Mouse (Mus musculus): ENCODE measurements around the gene Csnk2b.
A peak's percentile ranks its signal among the peaks of the same experiment; 100 is the strongest.

Csnk2b gene

DNA sequence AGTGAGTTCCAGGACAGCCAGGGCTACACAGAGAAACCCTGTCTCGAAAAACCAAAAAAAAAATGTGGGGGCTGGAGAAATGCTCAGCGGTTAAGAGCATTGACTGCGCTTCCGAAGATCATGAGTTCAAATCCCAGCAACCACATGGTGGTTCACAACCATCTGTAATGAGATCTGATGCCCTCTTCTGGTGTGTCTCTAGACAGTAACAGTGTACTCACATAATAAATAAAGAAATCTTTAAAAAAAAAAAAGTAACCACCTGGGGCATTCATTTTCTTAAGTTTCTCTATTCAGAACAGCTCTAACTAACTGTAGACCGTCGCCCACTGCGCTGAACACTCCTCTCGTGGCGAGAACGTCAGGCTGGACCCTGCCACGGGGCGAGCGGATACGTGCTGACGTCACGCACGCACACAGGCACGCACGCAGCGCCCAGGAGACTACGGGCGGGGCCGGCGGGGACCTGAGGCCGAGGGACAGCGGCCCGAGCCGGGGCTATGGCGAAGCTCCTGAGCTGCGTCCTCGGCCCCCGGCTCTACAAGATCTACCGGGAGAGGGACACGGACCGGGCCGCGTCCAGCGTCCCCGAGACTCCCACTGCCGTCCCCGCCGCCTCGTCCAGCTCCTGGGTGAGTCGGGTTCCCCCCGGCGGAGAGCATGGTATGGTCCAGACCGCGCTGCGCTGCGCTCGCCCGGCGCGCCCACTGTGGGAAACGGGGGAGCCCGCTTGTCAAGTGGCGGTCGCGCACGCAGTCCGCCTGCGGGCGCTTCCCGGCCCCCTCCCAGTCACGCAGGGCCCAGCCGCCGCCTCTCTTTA, 32.8 kb downstream of the Csnk2b start, which contains the start of gene Abhd16a:
TSS of gene Abhd16a (plus strand) at position 439 of the 820 bp plus-strand sequence.
- DNase-seq (ENCODE audit: low spot score in 2 of 2), result peak; percentile 87 to 91

DNA sequence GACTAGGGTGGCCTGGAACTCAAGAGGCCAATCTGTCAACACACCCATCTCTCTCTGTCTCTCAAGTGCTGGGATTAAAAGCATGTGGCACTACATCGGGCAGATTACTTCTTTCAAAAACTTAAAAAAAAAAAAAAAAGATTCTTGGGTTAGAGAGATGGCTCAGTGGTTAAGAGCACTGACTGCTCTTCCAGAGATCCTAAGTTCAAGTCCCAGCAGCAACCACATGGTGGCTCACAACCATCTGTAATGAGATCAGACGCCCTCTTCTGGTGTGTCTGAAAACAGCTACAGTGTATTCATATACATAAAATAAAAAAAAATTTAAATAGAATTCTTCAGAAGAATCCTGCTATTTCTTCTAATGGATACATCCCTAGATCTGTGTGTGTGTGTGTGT, 33.7 kb downstream of the Csnk2b start:
- no peak for DNase-seq (ENCODE audit: low spot score in 2 of 2)

DNA sequence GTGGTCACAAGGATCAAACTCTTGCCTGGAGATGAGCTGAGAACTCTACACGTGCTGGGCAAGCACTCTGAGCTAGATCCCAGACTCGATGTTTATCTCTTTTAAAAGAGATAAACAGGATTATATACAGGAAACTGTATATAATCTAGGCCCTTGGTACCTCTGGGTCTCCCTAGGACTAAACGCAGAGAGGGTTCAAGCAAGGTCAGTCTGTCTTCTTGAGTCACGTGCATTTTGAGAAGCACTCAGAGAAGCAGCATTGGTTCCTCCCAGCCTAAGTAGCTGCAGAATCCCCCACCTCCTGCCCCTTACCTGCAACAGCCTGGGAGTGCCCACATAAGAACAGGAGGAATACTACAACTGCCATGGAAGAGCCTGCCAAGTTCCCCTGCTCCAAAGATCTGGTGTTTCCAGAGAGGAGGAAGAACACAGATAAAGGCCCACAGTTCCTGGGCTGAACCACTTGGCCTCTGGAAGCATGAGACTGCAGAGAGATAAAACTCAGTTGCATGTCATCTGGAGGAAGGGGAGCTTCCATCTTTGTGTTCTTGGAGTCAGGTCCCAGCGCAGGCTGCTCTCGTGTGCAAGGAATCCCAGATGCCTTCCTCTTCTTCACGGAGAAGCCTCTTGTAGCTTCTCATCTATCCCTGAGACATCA, 36.5 kb downstream of the Csnk2b start, which contains the start of gene Ly6g6f:
TSS of gene Ly6g6f (minus strand) at position 403 of the 658 bp plus-strand sequence.
- DNase-seq (ENCODE audit: low spot score in 2 of 2), result no peak

DNA sequence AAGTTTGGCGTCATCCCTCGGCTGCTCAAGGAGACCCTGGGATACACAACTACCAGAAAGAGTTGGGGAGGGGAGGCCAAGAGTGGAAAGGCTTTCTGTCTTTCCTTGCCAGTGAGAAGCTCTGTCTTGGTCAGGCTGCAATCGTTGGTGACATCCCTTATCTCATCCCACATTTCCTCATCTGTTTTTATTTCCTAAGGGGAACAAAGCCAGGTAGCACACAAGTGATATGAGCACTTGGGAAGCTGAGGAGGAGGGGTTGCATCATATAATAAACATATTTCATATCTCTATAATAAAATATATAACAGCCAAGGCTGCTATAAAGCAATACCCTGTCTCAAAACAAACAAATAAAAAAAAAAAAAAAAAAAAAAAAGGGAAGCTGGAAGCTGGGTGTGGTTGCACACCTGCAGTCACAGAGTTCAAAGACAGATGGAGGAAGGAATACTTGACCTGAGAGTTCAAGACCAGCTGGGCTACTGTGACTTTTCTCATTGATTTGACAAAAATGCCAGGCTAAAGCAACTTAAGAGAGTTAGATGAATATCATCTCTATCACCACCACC, 37.8 kb downstream of the Csnk2b start:
- no peak for DNase-seq (ENCODE audit: low spot score in 2 of 2)

DNA sequence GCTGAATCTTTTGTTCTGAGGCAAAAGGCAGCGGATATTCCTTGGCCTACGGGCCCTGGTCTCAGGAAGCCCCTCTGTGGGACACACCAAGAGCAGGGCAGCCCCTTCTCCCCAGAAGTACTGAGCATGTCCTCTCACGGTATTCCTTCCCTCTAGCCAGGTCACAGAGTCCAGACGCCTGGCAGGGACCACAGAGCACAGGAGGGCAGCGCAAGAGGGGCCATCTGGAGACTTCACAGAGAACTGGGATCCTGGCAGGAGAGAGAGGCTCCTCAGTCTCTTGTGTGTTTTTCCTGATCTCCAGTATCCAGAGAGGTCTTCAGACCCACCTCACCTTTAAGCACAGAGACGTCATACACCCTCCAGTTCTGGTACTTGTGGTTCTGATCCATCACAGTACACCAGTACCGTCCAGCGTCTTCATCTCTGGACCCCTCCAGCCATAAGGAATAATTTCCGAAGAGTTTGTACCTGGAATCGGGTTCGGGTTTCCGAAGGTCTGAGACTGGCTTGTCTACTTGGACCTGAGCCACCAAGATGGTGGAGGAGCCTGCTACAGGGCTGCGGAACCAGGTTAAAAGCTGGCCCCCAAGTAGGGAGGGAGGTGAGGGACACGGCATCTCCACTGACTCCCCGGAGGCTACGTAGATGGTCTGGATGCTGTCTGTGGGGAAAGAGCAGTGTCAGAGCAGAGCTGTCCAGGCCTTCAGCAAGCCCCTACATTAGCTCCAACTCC, 38.8 kb downstream of the Csnk2b start:
- no peak for DNase-seq (ENCODE audit: low spot score in 2 of 2)

DNA sequence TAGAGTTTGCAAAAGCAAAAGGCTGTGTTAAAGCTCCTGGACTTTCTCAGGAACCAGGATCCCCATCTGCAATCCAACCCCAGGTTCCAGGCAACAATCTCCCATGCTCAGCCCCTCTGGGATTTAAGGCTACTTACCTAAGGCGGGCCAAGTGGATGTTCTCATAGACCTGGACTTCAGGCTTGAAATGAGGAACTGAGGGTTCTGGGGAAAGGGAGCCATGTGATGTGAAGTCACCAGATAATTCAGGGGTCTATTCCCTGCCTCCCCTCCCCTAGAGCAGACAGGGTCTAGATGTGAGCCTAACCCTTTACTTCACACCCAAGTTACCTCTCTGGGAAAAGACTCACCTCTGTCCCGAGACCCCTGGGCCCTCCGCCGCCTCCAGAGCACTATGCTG, 41.1 kb downstream of the Csnk2b start:
- no peak for DNase-seq (ENCODE audit: low spot score in 2 of 2)

DNA sequence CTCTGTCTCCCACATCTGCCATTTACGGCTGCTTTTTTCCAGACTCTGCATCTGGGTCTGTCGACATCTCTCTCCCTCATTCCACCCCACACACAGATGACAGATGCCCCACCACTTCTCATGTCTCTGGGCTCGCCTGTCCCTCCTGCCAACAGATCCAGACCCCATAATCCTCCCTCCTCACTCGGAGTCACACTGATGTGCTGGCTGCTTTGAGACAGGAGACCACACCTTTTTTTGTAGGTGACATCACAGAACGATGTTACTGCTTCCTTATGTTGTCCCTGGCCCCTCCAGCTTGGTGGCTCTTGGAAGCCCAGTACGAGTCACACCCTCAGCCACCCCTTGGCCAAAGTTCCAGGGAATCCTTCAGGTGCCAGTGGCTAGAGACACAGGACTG, 41.6 kb downstream of the Csnk2b start:
- DNase-seq (ENCODE audit: low spot score in 2 of 2), result no peak

DNA sequence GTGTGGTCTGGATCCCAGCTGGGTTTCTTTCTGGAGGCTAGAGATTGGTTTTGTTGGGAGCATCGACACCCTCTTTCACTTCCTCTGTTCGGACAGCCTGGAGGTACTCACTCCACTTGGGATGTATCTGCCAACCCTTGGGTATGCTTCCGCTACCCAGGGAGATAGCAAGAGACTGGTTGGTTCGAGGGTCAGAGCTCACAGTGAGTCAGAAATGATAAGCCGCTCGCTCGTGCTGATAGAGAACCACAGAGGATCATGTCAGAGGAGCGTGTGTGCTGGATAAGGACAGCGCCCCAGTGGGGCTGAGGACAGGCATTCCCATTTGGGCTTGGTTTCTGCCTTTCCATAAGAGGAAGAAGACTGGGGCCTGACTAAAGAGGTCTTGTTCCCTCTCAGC, 42.1 kb downstream of the Csnk2b start:
- no peak for DNase-seq (ENCODE audit: low spot score in 2 of 2)

DNA sequence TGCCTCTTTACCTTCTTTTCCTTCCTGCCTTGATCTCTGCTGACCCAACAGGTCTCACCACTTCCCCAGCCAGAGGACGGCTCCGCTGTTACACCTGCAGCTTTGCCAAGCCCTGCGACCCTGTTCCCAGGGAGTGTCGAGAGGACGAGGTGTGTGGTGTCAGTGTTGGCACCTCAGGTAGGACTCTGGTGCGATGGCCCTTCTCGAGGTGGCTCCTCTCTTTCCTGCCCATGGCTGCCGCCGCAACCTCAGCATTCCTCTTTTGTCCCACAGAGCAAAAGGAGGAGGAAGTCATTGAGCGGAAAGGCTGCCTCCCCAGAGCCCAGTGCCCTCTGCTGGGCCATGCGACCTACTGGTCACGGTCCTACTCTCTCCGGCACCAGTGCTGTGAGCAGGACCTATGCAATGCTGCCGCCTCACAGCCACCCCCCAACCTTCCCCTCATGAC, 44.0 kb downstream of the Csnk2b start, which contains the start of gene Ly6g6d:
TSS of gene Ly6g6d (minus strand) at position 280 of the 448 bp plus-strand sequence.
- DNase-seq (ENCODE audit: low spot score in 2 of 2), result no peak

DNA sequence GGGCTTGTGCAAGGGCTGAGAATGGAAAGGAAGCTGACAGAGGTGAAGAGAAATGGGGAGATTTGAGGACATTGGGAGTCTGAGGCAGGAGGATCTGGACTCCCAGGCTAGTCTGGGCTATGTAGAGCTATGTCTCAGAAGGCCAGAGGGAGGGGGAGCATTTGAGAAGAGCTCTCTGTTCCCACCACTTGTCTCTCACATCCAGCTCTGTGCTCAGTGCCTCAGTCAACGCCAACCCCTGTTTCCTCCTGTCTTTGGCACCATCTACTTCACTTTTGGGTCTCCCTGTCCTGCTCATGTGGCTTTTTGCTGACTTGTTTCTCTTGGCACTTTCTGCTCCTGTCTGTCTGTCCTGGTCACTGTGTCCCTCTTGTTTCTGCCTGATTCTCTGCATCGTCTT, 44.6 kb downstream of the Csnk2b start:
- no peak for DNase-seq (ENCODE audit: low spot score in 2 of 2)

DNA sequence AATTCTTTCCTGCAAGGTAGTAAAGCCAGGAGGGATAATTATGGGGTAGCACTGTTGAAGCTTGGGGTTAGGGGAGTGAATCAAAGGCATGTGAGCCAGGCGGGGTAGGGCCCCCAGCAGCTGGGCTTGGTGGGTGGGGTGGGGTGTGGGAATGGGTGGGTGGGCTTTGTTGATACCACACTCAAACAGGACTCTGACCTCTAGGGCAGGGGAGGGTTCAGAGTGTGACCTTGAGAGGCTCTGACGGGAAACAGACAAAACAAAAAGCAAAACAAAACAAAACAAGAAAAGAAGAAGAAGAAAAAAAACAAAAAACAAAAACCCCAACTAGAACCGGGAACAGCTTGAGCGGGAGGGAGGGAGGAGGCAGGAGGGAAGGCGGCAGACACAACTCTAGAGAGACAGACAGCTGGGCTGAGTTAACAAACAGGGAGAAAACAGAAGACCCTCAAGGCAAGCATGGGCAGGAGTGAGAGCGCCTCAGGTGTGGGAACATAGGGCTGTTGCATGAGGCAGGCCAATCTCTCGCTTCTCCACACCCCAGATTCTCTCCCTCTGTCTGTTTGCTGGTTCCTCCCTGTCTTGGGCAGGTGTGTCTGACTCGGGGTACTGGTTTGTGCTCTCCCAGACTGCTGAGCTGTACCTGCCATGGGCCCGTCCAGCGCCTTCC, 45.2 kb downstream of the Csnk2b start, which contains the start of gene Ly6g6e:
TSS of gene Ly6g6e (plus strand) at position 396 of the 670 bp plus-strand sequence.
- DNase-seq (ENCODE audit: low spot score in 2 of 2), result no peak

DNA sequence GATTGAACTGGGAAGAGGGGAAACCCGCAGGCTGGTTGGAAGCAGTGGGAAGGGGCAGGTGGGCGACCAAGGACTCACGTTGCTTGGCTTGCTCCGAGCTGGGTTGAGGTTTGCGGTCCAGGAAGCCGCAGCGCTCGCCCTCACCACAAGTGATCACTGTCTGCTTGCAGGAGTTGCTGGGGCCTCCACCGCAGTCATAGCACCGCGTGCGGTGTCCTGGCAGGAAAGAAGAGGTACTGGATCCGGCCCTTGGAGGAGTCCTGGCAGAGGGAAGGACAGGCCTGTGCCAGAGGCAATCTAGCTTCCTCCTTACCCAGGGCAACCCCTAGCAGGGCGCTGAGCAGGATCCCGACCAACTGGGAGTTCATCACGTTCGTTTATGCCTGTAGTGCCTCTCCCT, 47.8 kb downstream of the Csnk2b start:
- DNase-seq (ENCODE audit: low spot score in 2 of 2), result no peak

DNA sequence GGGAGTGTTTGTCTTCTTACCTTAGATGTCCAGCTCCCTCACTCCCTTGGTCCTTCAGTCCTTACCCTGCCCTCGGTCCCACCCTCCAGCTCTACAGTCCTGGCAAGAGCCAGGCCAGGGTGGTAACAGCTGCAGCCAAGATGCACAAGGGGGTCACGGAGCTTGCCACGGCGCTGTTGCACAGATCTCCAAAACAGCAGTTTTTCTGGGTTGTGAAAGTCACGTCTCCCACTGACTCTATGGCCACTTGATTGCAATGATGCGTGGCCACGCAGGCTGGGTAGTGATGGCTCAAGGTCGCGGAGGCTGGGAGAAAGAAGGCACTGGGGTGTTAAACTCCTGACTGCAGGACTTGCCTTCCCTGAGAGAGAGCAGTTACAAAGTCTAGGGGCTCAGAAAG, 50.4 kb downstream of the Csnk2b start:
- no peak for DNase-seq (ENCODE audit: low spot score in 2 of 2)

DNA sequence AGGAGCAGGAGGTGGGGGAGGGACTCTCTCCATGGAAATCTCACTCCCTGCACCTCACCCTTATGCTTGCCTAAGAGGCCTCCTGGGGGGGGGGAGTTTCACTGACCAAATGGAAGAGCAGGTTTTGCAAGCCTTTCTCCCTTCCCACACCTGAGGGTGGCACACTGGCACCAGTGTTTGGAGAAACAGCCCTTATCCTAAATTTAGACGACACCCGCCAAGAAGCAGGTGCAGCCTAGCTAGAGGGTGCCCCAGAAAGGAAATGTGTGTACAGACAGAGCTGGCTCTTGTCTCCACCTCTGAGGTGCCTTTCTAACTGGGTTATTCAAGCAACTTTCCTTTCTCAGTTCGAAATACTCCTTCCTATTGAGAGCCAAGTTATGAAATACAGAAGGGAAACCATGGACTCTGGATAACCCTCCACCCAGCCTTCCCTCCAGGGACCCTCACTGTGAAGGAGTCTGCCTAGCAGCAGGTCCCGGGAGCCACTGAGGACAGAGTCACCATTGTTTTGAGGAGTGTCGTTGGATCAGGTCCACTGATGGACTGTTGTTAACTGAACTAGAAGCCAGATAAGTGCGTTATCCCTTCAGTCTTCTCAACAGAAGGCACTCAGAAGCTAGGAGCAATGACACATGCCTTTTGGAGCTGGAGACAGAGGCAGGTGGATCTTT, 51.2 kb downstream of the Csnk2b start:
- no peak for DNase-seq (ENCODE audit: low spot score in 2 of 2)

DNA sequence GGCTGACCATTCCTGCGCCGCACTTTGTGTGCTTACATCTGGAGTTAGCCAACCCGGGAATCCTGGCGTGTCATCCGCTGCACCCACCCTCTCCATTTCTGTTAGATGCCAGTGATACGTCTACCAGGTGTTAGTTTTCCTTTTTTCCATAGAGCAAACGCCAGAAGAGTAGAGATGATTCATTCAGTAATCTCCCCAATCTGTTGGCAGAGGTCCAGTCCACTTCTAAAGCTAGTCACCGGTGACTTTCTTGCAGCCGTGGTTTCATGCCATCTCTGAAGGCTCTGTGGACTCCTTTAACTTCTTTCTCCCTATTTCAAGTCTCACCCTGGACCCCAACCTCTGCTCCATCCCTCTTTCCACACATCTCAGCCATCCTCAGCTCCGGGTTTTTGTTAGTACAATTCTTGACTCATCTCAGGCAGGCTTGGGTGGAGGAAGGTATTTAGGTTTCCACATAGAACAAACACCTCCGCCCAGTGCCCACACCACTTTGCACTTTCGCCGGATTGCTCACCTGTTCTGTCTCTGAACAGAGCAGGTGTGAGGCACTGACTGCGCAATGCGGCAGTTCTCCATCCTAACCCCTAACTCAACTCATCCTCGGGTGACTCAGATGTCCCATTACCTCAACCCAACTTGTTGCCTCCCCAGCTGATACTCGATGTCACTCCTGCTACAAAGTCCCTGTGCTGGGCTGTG, 53.5 kb downstream of the Csnk2b start:
- no peak for DNase-seq (ENCODE audit: low spot score in 2 of 2)
